Mouse (Mus musculus): Measurements from ENCODE around the gene AI854703.
"Not testable (repeated sequence)": the region's sequence is repeated elsewhere in the genome, so short reads cannot be mapped to it uniquely, and the experiment has no call there.

Gene AI854703

GRCm38 (mm10) chr6:48614756-48615155 is 11.8 kb upstream of the AI854703 start:
- DNase-seq (ENCODE audit: low spot score): no peak

GRCm38 (mm10) chr6:48620031-48620430 is 6.5 kb upstream of the AI854703 start:
- DNase-seq (ENCODE audit: low spot score): no peak

GRCm38 (mm10) chr6:48622186-48622843 is 4.2 kb upstream of the AI854703 start:
- DNase-seq (ENCODE audit: low spot score): not testable (repeated sequence)

- no peak for DNase-seq (ENCODE audit: low spot score)
Observed at GRCm38 (mm10) chr6:48623460-48623859, 3.1 kb upstream of the AI854703 start.

- DNase-seq (ENCODE audit: low spot score): peak; percentile 40
Observed at GRCm38 (mm10) chr6:48626984-48627383, 420 bp downstream of the AI854703 start.

- no peak for DNase-seq (ENCODE audit: low spot score)
Observed at GRCm38 (mm10) chr6:48627511-48627924, 954 bp downstream of the AI854703 start.

- DNase-seq (ENCODE audit: low spot score): no peak
Observed at GRCm38 (mm10) chr6:48628377-48628776, 1.8 kb downstream of the AI854703 start.

- no peak for DNase-seq (ENCODE audit: low spot score)
Observed at GRCm38 (mm10) chr6:48628808-48629660, 2.5 kb downstream of the AI854703 start.

- DNase-seq (ENCODE audit: low spot score): no peak
Observed at GRCm38 (mm10) chr6:48629661-48630034, 3.1 kb downstream of the AI854703 start.

- DNase-seq (ENCODE audit: low spot score): no peak
Observed at GRCm38 (mm10) chr6:48630831-48631230, 4.3 kb downstream of the AI854703 start.

GRCm38 (mm10) chr6:48635105-48635504 is 8.5 kb downstream of the AI854703 start:
- no peak for DNase-seq (ENCODE audit: low spot score)

GRCm38 (mm10) chr6:48636515-48636914 is 10.0 kb downstream of the AI854703 start:
- no peak for DNase-seq (ENCODE audit: low spot score)

- DNase-seq (ENCODE audit: low spot score): no peak
Observed at GRCm38 (mm10) chr6:48637811-48638500, 11.4 kb downstream of the AI854703 start.

- DNase-seq (ENCODE audit: low spot score): no peak
Observed at GRCm38 (mm10) chr6:48638553-48638952, 12.0 kb downstream of the AI854703 start.

- DNase-seq (ENCODE audit: low spot score): no peak
Observed at GRCm38 (mm10) chr6:48641391-48641790, 14.8 kb downstream of the AI854703 start.

GRCm38 (mm10) chr6:48642764-48643292 is 16.3 kb downstream of the AI854703 start:
- no peak for DNase-seq (ENCODE audit: low spot score)

- peak; percentile 41 for DNase-seq (ENCODE audit: low spot score)
Observed at GRCm38 (mm10) chr6:48645660-48646308, 19.2 kb downstream of the AI854703 start.

- no peak for DNase-seq (ENCODE audit: low spot score)
Observed at GRCm38 (mm10) chr6:48646309-48646690, 19.7 kb downstream of the AI854703 start.

GRCm38 (mm10) chr6:48646995-48647394 is 20.4 kb downstream of the AI854703 start, which contains the start of gene Gimap8:
Gimap8 (plus strand) TSS chr6:48647234.
- DNase-seq (ENCODE audit: low spot score): no peak

- DNase-seq (ENCODE audit: low spot score): no peak
Observed at GRCm38 (mm10) chr6:48647611-48648010, 21.0 kb downstream of the AI854703 start.

- DNase-seq (ENCODE audit: low spot score): no peak
Observed at GRCm38 (mm10) chr6:48648779-48649178, 22.2 kb downstream of the AI854703 start.

- DNase-seq (ENCODE audit: low spot score): no peak
Observed at GRCm38 (mm10) chr6:48650041-48650440, 23.5 kb downstream of the AI854703 start.
